Mouse (Mus musculus) bone marrow, adult 2 months (tissue): Measurements from ENCODE around the gene Mettl17.

Experiments used
- CTCF ChIP-seq: fragments of 200-500 bp; IDR thresholded peaks from 2 replicates; pipeline ENCODE4 v1.5.1; 2011; ENCODE audit warnings: low read length, control low read depth; ENCODE audit not compliant: control insufficient read depth, insufficient read depth
- POLR2A ChIP-seq: fragments of 200-500 bp; IDR thresholded peaks from 2 replicates; pipeline ENCODE4 v1.6.1; 2011; ENCODE audit warnings: low read depth, mild to moderate bottlenecking, control low read depth, low read length, borderline replicate concordance; ENCODE audit not compliant: control insufficient read depth

- TF ChIP-seq CTCF (no peak), POLR2A (no peak)
Observed at GRCm38 (mm10) chr14:51918125-51918524, 33.5 kb downstream of the Mettl17 start, which contains the start of gene Tppp2.
